Mouse (Mus musculus) heart, adult 11 months (tissue): Measurements from ENCODE around the gene Dnajc12.
A peak's percentile ranks its signal among the peaks of the same experiment; 100 is the strongest.
"Not testable (repeated sequence)": the region's sequence is repeated elsewhere in the genome, so short reads cannot be mapped to it uniquely, and the experiment has no call there.

Source experiments
- DNase-seq: peaks from one replicate; pipeline ENCODE4 v3.0.0; 2022

The Dnajc12 gene

DNA sequence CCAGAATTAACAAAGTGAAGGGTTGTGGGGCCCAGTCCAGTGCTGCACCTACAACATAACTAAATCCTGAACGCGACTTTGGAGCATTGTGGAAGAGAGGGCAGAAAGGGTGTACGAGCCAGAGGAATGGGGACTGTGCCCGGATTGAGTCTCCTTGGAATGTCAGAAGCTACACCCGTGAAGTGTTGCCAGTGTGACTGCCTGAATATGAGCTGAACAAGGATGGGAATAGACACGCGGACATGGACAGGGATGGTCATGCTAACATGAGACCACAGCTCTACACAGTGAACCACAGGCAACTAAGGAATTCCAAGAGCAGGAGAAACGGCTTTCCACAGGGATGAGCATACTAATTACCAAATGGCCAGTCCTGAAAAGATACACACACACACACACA, 49.9 kb downstream of the Dnajc12 start:
- peak; percentile 58 for DNase-seq

- DNase-seq = no peak
These were observed 50.6 kb downstream of the Dnajc12 start for GRCm38 (mm10) chr10:63432887-63433286.

DNA sequence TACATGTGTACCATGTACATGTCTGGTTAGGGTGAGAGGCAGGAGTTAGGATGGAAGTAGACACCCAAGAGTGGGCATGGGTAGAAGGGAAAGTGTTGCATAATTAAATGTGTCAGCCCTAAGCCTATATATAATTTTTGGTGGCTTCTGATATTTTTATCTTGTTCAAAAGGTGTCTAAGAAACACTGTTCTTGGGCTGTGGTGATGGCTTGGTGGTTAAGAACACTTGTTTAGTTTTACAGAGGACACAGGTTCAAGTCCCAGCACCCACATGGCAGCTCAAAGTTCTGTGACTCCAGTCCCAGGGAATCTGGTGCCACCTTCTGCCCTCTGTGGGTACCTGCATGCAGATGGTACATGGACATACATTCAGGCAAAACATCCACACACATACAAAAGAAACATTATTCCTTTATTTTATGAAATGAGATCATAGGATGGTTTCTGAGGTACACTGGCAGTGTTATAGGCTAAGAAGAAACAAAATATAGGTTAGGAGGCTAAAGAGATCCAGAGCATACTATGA, 56.6 kb downstream of the Dnajc12 start:
- peak; percentile 60 for DNase-seq

GRCm38 (mm10) chr10:63439694-63440228, 57.5 kb downstream of the Dnajc12 start:
- peak; percentile 68 for DNase-seq

GRCm38 (mm10) chr10:63444602-63445387, 62.6 kb downstream of the Dnajc12 start:
- DNase-seq = not testable (repeated sequence)

- no peak for DNase-seq
These were observed 71.7 kb downstream of the Dnajc12 start for GRCm38 (mm10) chr10:63453926-63454325.

- no peak for DNase-seq
These were observed 73.1 kb downstream of the Dnajc12 start for GRCm38 (mm10) chr10:63455110-63455878.

- peak; percentile 91 for DNase-seq
These were observed 75.3 kb downstream of the Dnajc12 start for GRCm38 (mm10) chr10:63457292-63458128.
